Mouse (Mus musculus) cerebellum, postnatal 4 days (tissue): Measurements from ENCODE around the gene Fstl4.
A peak's percentile ranks its signal among the peaks of the same experiment; 100 is the strongest.

Experiments used
- DNase-seq, 2 experiments: peaks; one replicate each; pipeline ENCODE4 v3.0.0; 2022; ENCODE audit warnings: low spot score in 2 of 2, mixed read lengths in 1 of 2

Gene Fstl4

GRCm38 (mm10) chr11:52764461-52764893 is at the start of gene Fstl4:
TSS of gene Fstl4 (plus strand) at chr11:52764634.
- peak in 1 of 2 experiments; percentile 27 for DNase-seq

- DNase-seq = no peak
Measured at GRCm38 (mm10) chr11:52718570-52718969, 45.9 kb upstream of the Fstl4 start.

GRCm38 (mm10) chr11:52721087-52721486 is 43.3 kb upstream of the Fstl4 start:
- no peak for DNase-seq

- DNase-seq = peak in 1 of 2 experiments; percentile 28
Measured at GRCm38 (mm10) chr11:52722706-52723105, 41.7 kb upstream of the Fstl4 start.

- DNase-seq = no peak
Measured at GRCm38 (mm10) chr11:52726001-52726400, 38.4 kb upstream of the Fstl4 start.

GRCm38 (mm10) chr11:52728479-52728878 is 36.0 kb upstream of the Fstl4 start:
- peak in 1 of 2 experiments; percentile 32 for DNase-seq

- no peak for DNase-seq
Measured at GRCm38 (mm10) chr11:52729890-52730289, 34.5 kb upstream of the Fstl4 start.

GRCm38 (mm10) chr11:52731979-52732378 is 32.5 kb upstream of the Fstl4 start:
- DNase-seq = no peak

GRCm38 (mm10) chr11:52734493-52735195 is 29.8 kb upstream of the Fstl4 start:
- DNase-seq = no peak

GRCm38 (mm10) chr11:52739187-52739586 is 25.2 kb upstream of the Fstl4 start:
- DNase-seq = no peak

GRCm38 (mm10) chr11:52740466-52740865 is 24.0 kb upstream of the Fstl4 start:
- no peak for DNase-seq

GRCm38 (mm10) chr11:52743956-52744355 is 20.5 kb upstream of the Fstl4 start:
- no peak for DNase-seq

- DNase-seq = no peak
Measured at GRCm38 (mm10) chr11:52744593-52745450, 19.6 kb upstream of the Fstl4 start.

- no peak for DNase-seq
Measured at GRCm38 (mm10) chr11:52747206-52747605, 17.2 kb upstream of the Fstl4 start.

- no peak for DNase-seq
Measured at GRCm38 (mm10) chr11:52747766-52748456, 16.5 kb upstream of the Fstl4 start.

- DNase-seq = no peak
Measured at GRCm38 (mm10) chr11:52749988-52750387, 14.4 kb upstream of the Fstl4 start.

GRCm38 (mm10) chr11:52752524-52752923 is 11.9 kb upstream of the Fstl4 start:
- no peak for DNase-seq

GRCm38 (mm10) chr11:52753261-52753660 is 11.2 kb upstream of the Fstl4 start:
- DNase-seq = no peak

GRCm38 (mm10) chr11:52761800-52762199 is 2.6 kb upstream of the Fstl4 start:
- DNase-seq = no peak

- peak in 1 of 2 experiments; percentile 19 for DNase-seq
Measured at GRCm38 (mm10) chr11:52764894-52765677, 652 bp downstream of the Fstl4 start.

- DNase-seq = peak in 1 of 2 experiments; percentile 49
Measured at GRCm38 (mm10) chr11:52765678-52766254, 1.3 kb downstream of the Fstl4 start.
